Mouse (Mus musculus) brain, adult 2 months (tissue): ENCODE measurements at regions not wholly inside any gene's neighbourhood (a gene's known extent, or its start where the extent isn't known, plus 50 kb on each side); places are given as distances from the start of the nearest gene placed in this dataset.

Experiments used
- DNase-seq: peaks from one replicate; pipeline ENCODE4 v3.0.0; 2011; ENCODE audit warnings: low read depth, low spot score

- DNase-seq: no peak
Observed at GRCm38 (mm10) chr3:159689743-159690142, 90.8 kb downstream of the Rpe65 start.

DNA sequence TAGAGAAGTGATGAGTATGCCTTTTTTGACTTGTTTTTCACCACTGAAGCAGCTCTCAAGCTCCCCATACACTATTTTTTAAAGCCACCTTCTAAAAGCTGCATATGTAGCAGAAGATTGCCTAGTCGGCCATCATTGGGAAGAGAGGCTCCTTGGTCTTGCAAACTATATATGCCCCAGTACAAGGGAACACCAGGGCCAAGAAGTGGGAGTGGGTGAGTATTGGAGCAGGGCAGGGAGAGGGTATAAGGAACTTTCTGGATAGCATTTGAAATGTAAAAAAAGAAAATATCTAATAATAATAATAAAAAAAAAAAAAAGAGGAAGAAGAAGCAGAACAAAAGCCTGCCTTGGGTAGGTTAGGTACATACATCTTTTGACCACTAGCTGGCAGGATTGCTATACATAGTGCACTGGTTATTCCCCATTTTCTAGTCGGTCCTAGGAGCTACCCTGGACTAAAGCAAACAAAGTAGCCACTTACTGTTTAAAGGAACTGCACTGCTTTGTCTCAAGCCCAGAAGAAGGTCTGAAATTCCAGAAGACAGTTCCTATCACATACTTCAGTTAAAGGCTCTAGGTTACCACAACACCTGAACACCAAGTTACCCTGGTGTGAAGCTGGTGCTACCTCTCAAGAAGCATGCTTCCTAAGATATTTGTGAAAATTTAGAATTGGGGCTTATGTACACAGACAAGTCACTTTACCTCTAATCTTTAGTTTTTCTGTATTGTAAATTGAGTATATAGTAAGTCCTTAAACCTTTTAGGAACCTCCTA lies 114.9 kb upstream of the Wls start:
- DNase-seq: peak; percentile 54

DNA sequence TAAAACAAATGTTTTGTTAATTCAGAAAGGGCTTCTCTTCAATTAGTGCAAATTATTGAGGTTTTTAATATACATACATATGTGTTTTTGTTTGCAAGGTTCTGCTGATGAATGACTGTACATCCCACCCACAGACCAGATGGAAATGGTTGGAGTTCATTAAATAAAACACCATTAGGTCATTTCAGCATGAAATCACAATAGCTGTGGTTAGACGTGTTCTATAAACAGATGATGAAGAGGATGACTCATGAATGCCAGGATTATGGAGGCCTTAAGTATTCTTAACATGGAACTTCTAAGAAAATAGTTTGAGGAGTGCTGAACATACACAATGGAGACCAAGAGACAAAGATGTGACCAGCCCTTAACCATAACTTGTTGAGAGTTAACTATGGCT lies 107.3 kb upstream of the Wls start:
- DNase-seq: peak; percentile 24

DNA sequence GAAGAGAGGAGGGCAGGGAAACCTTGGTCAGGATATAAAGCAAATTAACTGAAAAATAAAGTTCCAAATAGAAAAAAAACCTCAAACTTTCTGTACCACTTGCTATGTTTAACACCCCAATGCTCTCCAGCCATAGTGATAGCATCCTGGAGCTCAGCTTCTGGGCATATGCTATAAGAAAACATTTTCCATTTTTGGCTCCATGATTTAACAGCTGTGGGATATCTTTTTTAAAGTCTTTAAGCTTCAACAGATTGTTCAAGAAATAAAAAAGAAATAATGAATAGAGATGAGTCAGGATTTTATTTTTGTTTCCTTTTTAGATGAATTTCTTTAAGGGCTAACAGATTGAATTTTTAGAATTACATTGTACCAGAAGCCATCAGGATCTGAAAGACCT lies 106.3 kb upstream of the Wls start:
- peak; percentile 58 for DNase-seq

DNA sequence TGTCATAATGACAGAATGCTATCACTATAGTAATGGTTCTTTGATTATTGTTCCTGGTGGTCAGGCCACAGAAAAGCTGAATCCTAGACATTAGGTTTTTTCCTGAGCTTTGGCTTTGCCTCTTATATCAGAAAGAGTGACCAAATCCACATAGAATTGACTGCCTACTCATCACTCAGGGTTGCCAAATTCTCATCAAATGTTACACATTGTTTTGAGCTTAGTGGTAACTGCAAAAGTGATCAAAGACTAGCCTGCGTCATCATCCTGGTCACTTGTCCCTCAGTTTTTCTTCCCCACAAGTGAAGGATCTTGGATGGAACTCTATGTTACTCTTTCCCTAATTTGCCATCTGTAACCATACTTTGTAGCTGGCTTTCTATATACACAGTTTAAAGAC lies 104.9 kb upstream of the Wls start:
- DNase-seq: no peak

DNA sequence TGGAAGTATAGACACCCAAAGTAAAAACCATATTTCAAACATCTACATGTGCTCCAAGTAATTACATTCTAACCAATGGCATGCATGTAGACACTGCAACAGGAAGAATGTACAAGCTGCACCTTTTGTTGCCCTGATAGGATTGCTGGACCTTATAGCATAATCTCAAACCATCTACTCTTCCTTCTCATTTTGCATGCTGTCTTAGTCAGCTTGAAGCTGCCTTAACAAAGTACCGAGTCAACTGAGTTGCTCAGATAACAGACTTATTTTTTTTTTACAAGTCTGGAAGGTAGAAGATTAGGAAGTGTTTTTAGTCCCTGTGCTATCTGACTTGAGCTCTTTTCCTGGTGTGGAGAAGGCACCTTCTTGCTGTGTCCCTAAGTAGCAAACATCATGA lies 103.4 kb upstream of the Wls start:
- DNase-seq: no peak

GRCm38 (mm10) chr3:159740600-159741279 lies 98.7 kb upstream of the Wls start:
- DNase-seq: no peak

DNA sequence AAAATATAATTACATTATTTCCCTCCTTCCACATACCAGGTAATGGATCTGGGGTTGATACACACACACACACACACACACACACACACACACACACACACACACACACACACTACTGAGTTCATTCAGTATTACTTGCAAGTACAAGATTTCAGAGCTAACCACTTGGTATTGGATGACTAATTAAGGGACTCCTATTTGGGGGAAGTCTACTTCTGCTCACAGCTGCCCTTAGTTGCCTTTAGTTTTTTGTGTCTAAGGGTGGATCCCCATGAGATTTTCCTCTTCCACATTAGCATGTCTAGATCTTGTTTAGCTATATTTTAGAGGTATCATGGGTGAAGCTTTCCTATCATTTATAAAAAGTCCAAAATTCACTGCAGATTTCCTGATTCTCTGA lies 97.7 kb upstream of the Wls start:
- DNase-seq: no peak

- no peak for DNase-seq
Observed at GRCm38 (mm10) chr3:159759740-159760139, 79.7 kb upstream of the Wls start.

DNA sequence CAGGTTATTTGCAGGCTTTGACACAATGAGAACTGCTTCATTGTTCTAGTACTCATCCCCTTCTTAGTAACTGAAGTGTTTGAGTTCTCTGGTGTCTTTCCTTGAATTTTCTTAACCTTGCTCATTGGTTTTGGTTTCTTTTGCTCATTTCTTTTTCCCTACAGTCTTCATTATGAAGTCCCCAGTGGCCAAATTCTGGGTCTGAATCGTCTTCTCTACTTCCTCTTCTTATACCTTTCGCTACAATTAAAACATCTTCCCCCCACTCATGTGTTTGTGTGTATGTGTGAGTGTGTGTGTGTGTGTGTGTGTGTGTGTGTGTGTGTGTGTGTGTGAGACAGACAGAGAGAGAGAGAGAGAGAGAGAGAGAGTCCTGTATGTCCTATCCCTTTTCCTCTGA lies 79.2 kb upstream of the Wls start:
- no peak for DNase-seq

DNA sequence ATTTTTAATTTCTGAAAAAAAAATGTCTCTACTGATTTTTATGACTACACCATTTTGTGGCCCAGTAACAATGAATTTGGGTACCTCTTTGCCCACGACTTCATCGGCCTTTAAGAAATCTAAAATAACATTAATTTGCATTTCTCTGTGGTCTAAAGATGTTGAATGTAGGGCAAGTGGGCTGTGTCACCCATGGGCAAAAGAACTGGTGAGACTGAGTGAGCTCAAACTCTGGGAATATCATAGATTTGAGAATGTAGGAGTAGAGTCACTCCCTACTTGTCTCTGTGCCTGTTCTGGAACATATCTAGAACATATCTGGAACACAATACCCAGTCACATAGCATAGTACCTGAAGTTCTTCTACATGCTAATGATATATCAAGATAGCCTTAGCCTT lies 78.5 kb upstream of the Wls start:
- DNase-seq: peak; percentile 26

- peak; percentile 4 for DNase-seq
Observed at GRCm38 (mm10) chr3:159782222-159782844, 57.1 kb upstream of the Wls start.

DNA sequence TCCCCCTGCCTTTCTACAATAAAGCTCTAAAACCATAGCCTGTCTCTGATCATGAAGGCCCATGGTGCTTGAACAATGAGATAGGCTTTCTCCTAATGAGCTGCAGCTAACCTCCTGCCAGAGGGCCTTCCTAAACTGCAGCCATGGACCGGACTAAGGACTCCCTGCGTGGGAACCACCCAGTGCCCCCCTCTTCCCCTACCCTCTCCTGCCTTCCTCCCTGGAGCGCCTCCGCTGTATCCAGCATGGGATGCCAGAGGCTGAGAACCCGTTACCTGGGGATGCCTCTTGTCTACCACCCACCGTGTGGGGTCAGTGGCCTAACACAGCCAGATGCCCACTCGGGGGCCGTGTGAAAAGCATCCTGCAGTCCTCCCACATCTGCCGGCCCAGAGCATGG lies 51.7 kb upstream of the Wls start:
- DNase-seq: no peak
